Mouse (Mus musculus): ENCODE results near the gene Kif23.
A peak's percentile ranks its signal among the peaks of the same experiment; 100 is the strongest.

Gene Kif23

GRCm38 (mm10) chr9:61906912-61907311 lies 39.7 kb downstream of the Kif23 start:
- DNase-seq (ENCODE audit: inconsistent ontology term): no peak

- DNase-seq (ENCODE audit: inconsistent ontology term): no peak
Observed at GRCm38 (mm10) chr9:61905576-61905975, 41.0 kb downstream of the Kif23 start.

GRCm38 (mm10) chr9:61904201-61904600 lies 42.4 kb downstream of the Kif23 start:
- no peak for DNase-seq (ENCODE audit: inconsistent ontology term)

GRCm38 (mm10) chr9:61902445-61902844 lies 44.1 kb downstream of the Kif23 start:
- no peak for DNase-seq (ENCODE audit: inconsistent ontology term)

GRCm38 (mm10) chr9:61901574-61901973 lies 45.0 kb downstream of the Kif23 start:
- no peak for DNase-seq (ENCODE audit: inconsistent ontology term)

- DNase-seq (ENCODE audit: inconsistent ontology term): peak; percentile 42
Observed at GRCm38 (mm10) chr9:61899804-61900203, 46.8 kb downstream of the Kif23 start.

- DNase-seq (ENCODE audit: inconsistent ontology term): peak; percentile 87
Observed at GRCm38 (mm10) chr9:61898401-61898800, 48.2 kb downstream of the Kif23 start.

- DNase-seq (ENCODE audit: inconsistent ontology term): no peak
Observed at GRCm38 (mm10) chr9:61895014-61895413, 51.6 kb downstream of the Kif23 start.

GRCm38 (mm10) chr9:61889855-61890254 lies 56.7 kb downstream of the Kif23 start:
- peak; percentile 92 for DNase-seq (ENCODE audit: inconsistent ontology term)

GRCm38 (mm10) chr9:61887661-61888379 lies 58.8 kb downstream of the Kif23 start:
- DNase-seq (ENCODE audit: inconsistent ontology term): no peak

- DNase-seq (ENCODE audit: inconsistent ontology term): no peak
Observed at GRCm38 (mm10) chr9:61885964-61886363, 60.6 kb downstream of the Kif23 start.

GRCm38 (mm10) chr9:61884936-61885335 lies 61.6 kb downstream of the Kif23 start:
- DNase-seq (ENCODE audit: inconsistent ontology term): peak; percentile 62

GRCm38 (mm10) chr9:61884375-61884774 lies 62.2 kb downstream of the Kif23 start:
- peak; percentile 44 for DNase-seq (ENCODE audit: inconsistent ontology term)

GRCm38 (mm10) chr9:61882179-61882578 lies 64.4 kb downstream of the Kif23 start:
- DNase-seq (ENCODE audit: inconsistent ontology term): no peak

GRCm38 (mm10) chr9:61878889-61879288 lies 67.7 kb downstream of the Kif23 start:
- peak; percentile 54 for DNase-seq (ENCODE audit: inconsistent ontology term)

- no peak for DNase-seq (ENCODE audit: inconsistent ontology term)
Observed at GRCm38 (mm10) chr9:61877373-61878112, 69.0 kb downstream of the Kif23 start.

- no peak for DNase-seq (ENCODE audit: inconsistent ontology term)
Observed at GRCm38 (mm10) chr9:61873325-61873724, 73.2 kb downstream of the Kif23 start.

- no peak for DNase-seq (ENCODE audit: inconsistent ontology term)
Observed at GRCm38 (mm10) chr9:61872246-61872941, 74.2 kb downstream of the Kif23 start.

- no peak for DNase-seq (ENCODE audit: inconsistent ontology term)
Observed at GRCm38 (mm10) chr9:61871839-61872238, 74.7 kb downstream of the Kif23 start.

GRCm38 (mm10) chr9:61867659-61868058 lies 78.9 kb downstream of the Kif23 start:
- no peak for DNase-seq (ENCODE audit: inconsistent ontology term)
